Mouse (Mus musculus): Measurements from ENCODE around the gene Heatr5a.

The Heatr5a gene

GRCm38 (mm10) chr12:51886369-51886768 lies 84.8 kb downstream of the Heatr5a start:
- DNase-seq (ENCODE audit: low spot score in 2 of 2): peak; percentile 55

- no peak for DNase-seq (ENCODE audit: low spot score in 2 of 2)
These were observed 86.3 kb downstream of the Heatr5a start for GRCm38 (mm10) chr12:51884801-51885200.

- peak; percentile 10 to 27 for DNase-seq (ENCODE audit: low spot score in 2 of 2)
These were observed 87.8 kb downstream of the Heatr5a start for GRCm38 (mm10) chr12:51883297-51883805.

GRCm38 (mm10) chr12:51882606-51883296 lies 88.4 kb downstream of the Heatr5a start:
- no peak for DNase-seq (ENCODE audit: low spot score in 2 of 2)

- DNase-seq (ENCODE audit: low spot score in 2 of 2): no peak
These were observed 89.3 kb downstream of the Heatr5a start for GRCm38 (mm10) chr12:51881775-51882174.

- DNase-seq (ENCODE audit: low spot score in 2 of 2): no peak
These were observed 99.5 kb downstream of the Heatr5a start for GRCm38 (mm10) chr12:51871446-51872144.

- no peak for DNase-seq (ENCODE audit: low spot score in 2 of 2)
These were observed 101.6 kb downstream of the Heatr5a start for GRCm38 (mm10) chr12:51869511-51869910.

GRCm38 (mm10) chr12:51867076-51867475 lies 104.0 kb downstream of the Heatr5a start:
- DNase-seq (ENCODE audit: low spot score in 2 of 2): no peak

- peak; percentile 40 to 58 for DNase-seq (ENCODE audit: low spot score in 2 of 2)
These were observed 104.8 kb downstream of the Heatr5a start for GRCm38 (mm10) chr12:51866226-51866910.

- DNase-seq (ENCODE audit: low spot score in 2 of 2): peak; percentile 23 to 32
These were observed 105.3 kb downstream of the Heatr5a start for GRCm38 (mm10) chr12:51865790-51866179.

GRCm38 (mm10) chr12:51865061-51865789 lies 105.9 kb downstream of the Heatr5a start:
- DNase-seq (ENCODE audit: low spot score in 2 of 2): peak; percentile 26 to 31

GRCm38 (mm10) chr12:51863116-51864002 lies 107.8 kb downstream of the Heatr5a start:
- DNase-seq (ENCODE audit: low spot score in 2 of 2): no peak

GRCm38 (mm10) chr12:51858134-51859028 lies 112.7 kb downstream of the Heatr5a start:
- DNase-seq (ENCODE audit: low spot score in 2 of 2): no peak

GRCm38 (mm10) chr12:51856768-51857295 lies 114.3 kb downstream of the Heatr5a start:
- DNase-seq (ENCODE audit: low spot score in 2 of 2): no peak

- no peak for DNase-seq (ENCODE audit: low spot score in 2 of 2)
These were observed 115.2 kb downstream of the Heatr5a start for GRCm38 (mm10) chr12:51855872-51856271.

- DNase-seq (ENCODE audit: low spot score in 2 of 2): no peak
These were observed 115.7 kb downstream of the Heatr5a start for GRCm38 (mm10) chr12:51855453-51855852.

GRCm38 (mm10) chr12:51851617-51852016 lies 119.5 kb downstream of the Heatr5a start:
- DNase-seq (ENCODE audit: low spot score in 2 of 2): peak in 1 of 2 experiments; percentile 51

GRCm38 (mm10) chr12:51851155-51851554 lies 120.0 kb downstream of the Heatr5a start:
- DNase-seq (ENCODE audit: low spot score in 2 of 2): no peak

GRCm38 (mm10) chr12:51850339-51850738 lies 120.8 kb downstream of the Heatr5a start:
- DNase-seq (ENCODE audit: low spot score in 2 of 2): no peak

Measured in spleen, postnatal 36 days (tissue).